Comparison of ENCODE assay signal across 14 mouse cellular contexts in genomic region chr3:153701172-153701571, GRCm38 (mm10). TPM values are rescaled to one million over a fixed set of nuclear protein-coding genes. Genes with fewer than 3 reads are reported as not detected.
DNase-seq lines count a peak whose midpoint lies in the region; ATAC-seq and TF ChIP-seq lines count a peak whose summit lies in the region.
"Had no signal": no experiment of that assay in that cellular context is flagged by ENCODE, and none has a peak within 500 bp of the region (broad histone marks: within the 10 kb centered on the region; RNA-seq: fewer than 3 reads in every experiment).

No protein-coding gene starts in this region.

- H3K4me2 ChIP-seq in kidney, embryonic 14.5 days (replicated peaks; ENCODE audit: low read depth, low read length): no peak overlapping the region
- no peak overlapping the region for H3K4me2 ChIP-seq in liver, embryonic 16.5 days (ENCODE audit: low read depth, low read length)
- H3K4me2 ChIP-seq: hindbrain, embryonic 13.5 days; intestine, embryonic 15.5 days; lung, embryonic 15.5 days had no signal

- H3K4me1 ChIP-seq in kidney, embryonic 14.5 days (ENCODE audit: control insufficient read depth, insufficient read depth, low read length): peaks cover 42% of the 10 kb centered on the region
- H3K4me1 ChIP-seq in kidney, adult 2 months (ENCODE audit: control insufficient read depth, insufficient read depth, low read length): no peaks in the 10 kb centered on the region
- H3K4me1 ChIP-seq in MEL (ENCODE audit: control insufficient read depth in 1 of 2, insufficient read depth in 2 of 2, low read length in 2 of 2): peaks cover 2 to 14% of the 10 kb centered on the region in 2 experiments; a peak in 3 of 4 replicates
- peaks cover 77% of the 10 kb centered on the region for H3K4me1 ChIP-seq in limb, embryonic 10.5 days
- H3K4me1 ChIP-seq in liver, embryonic 16.5 days (ENCODE audit: control insufficient read depth, low read depth, low read length): peaks cover 23% of the 10 kb centered on the region

- TF ChIP-seq CTCF in kidney, adult 2 months (conservative IDR thresholded peaks at IDR 0.05; ENCODE audit: insufficient read depth, insufficient read length, low read depth, low read length): no peak
- TF ChIP-seq CTCF in MEL (IDR thresholded peaks at IDR 0.05 in 2 of 3, conservative IDR thresholded peaks at IDR 0.05 in 1 of 3; ENCODE audit: control insufficient read depth in 1 of 3, insufficient read depth in 1 of 3, low read depth in 2 of 3, low read length in 3 of 3, poor library complexity in 1 of 3, severe bottlenecking in 1 of 3): no peak

- peak; percentile 47 to 63; a peak in 3 of 4 replicates for TF ChIP-seq EP300 in MEL (IDR thresholded peaks at IDR 0.05; ENCODE audit: low read depth in 1 of 2, low read length in 2 of 2)

- 0 out of 2 replicates have a peak overlapping the region, but pooled peaks have one; percentile 18 for H3K9ac ChIP-seq in kidney, embryonic 14.5 days (ENCODE audit: low read depth, low read length)
- no peak overlapping the region for H3K9ac ChIP-seq in MEL (ENCODE audit: control insufficient read depth, low read depth, low read length, poor library complexity, severe bottlenecking)
- no peak overlapping the region for H3K9ac ChIP-seq in liver, embryonic 16.5 days (ENCODE audit: low read depth, low read length)
- H3K9ac ChIP-seq: hindbrain, embryonic 13.5 days; intestine, embryonic 15.5 days; lung, embryonic 15.5 days had no signal

- H3K9me3 ChIP-seq in kidney, embryonic 14.5 days (ENCODE audit: control insufficient read depth, low read length): no peaks in the 10 kb centered on the region
- no peaks in the 10 kb centered on the region for H3K9me3 ChIP-seq in MEL (replicated peaks; ENCODE audit: insufficient read depth, low read length)
- no peaks in the 10 kb centered on the region for H3K9me3 ChIP-seq in limb, embryonic 10.5 days (replicated peaks)
- no peaks in the 10 kb centered on the region for H3K9me3 ChIP-seq in liver, embryonic 16.5 days (replicated peaks; ENCODE audit: control insufficient read depth, low read length)
- H3K9me3 ChIP-seq: hindbrain, embryonic 13.5 days; intestine, embryonic 15.5 days; lung, embryonic 15.5 days had no signal

- H3K27me3 ChIP-seq in kidney, embryonic 14.5 days (ENCODE audit: control insufficient read depth, insufficient read depth, low read length): no peaks in the 10 kb centered on the region
- no peaks in the 10 kb centered on the region for H3K27me3 ChIP-seq in kidney, adult 2 months (replicated peaks; ENCODE audit: control insufficient read depth, insufficient read depth, low read length)
- no peaks in the 10 kb centered on the region for H3K27me3 ChIP-seq in MEL (ENCODE audit: control insufficient read depth in 1 of 2, insufficient read depth in 2 of 2, low read length in 2 of 2)
- H3K27me3 ChIP-seq in limb, embryonic 10.5 days (ENCODE audit: low read depth, poor library complexity, severe bottlenecking): peaks cover 4% of the 10 kb centered on the region; the same call in 1 of the 2 replicates
- H3K27me3 ChIP-seq in liver, embryonic 16.5 days (ENCODE audit: control insufficient read depth, insufficient read depth, low read depth, low read length): no peaks in the 10 kb centered on the region
- H3K27me3 ChIP-seq: hindbrain, embryonic 13.5 days; intestine, embryonic 15.5 days; lung, embryonic 15.5 days had no signal

- H3K4me3 ChIP-seq in kidney, embryonic 14.5 days (ENCODE audit: low read length): no peak overlapping the region
- H3K4me3 ChIP-seq in kidney, adult 2 months (ENCODE audit: insufficient read depth, low read depth, low read length): no peak overlapping the region
- H3K4me3 ChIP-seq in MEL (ENCODE audit: control insufficient read depth in 1 of 2, insufficient read depth in 1 of 2, low read depth in 2 of 2, low read length in 2 of 2): no peak overlapping the region
- peak overlapping the region; percentile 22; the same call in 1 of the 2 replicates for H3K4me3 ChIP-seq in limb, embryonic 10.5 days
- no peak overlapping the region for H3K4me3 ChIP-seq in liver, embryonic 16.5 days (ENCODE audit: low read depth, low read length)
- H3K4me3 ChIP-seq: hindbrain, embryonic 13.5 days; intestine, embryonic 15.5 days; lung, embryonic 15.5 days had no signal

- TF ChIP-seq POLR2A in kidney, adult 2 months (IDR thresholded peaks at IDR 0.05; ENCODE audit: low read depth, low read length): no peak
- no peak for TF ChIP-seq POLR2A in MEL (IDR thresholded peaks at IDR 0.05; ENCODE audit: control insufficient read depth in 1 of 2, insufficient read depth in 1 of 2, low read depth in 1 of 2, low read length in 2 of 2, poor library complexity in 1 of 2)

- DNase-seq in kidney, adult 2 months: no peak
- DNase-seq in MEL (ENCODE audit: low read depth, low spot score): no peak
- DNase-seq in limb, embryonic 10.5 days (ENCODE audit: low spot score): no peak
- no peak for DNase-seq in gastrocnemius, postnatal 4 days (ENCODE audit: low spot score in 2 of 2)
- DNase-seq in spleen, adult 18-20 months: no peak
- DNase-seq: cerebellum, postnatal 14 days; kidney, postnatal 4 days; thymus, adult 18-20 months had no signal

- H3K36me3 ChIP-seq in kidney, embryonic 14.5 days (ENCODE audit: control insufficient read depth, insufficient read depth, low read length): no peaks in the 10 kb centered on the region
- no peaks in the 10 kb centered on the region for H3K36me3 ChIP-seq in kidney, adult 2 months (ENCODE audit: control insufficient read depth, insufficient read depth, low read length)
- H3K36me3 ChIP-seq in MEL (ENCODE audit: control insufficient read depth in 1 of 2, insufficient read depth in 2 of 2, low read length in 2 of 2): peaks cover 0 to 12% of the 10 kb centered on the region in 2 experiments
- H3K36me3 ChIP-seq in limb, embryonic 10.5 days: peaks cover 21% of the 10 kb centered on the region
- H3K36me3 ChIP-seq in liver, embryonic 16.5 days (ENCODE audit: control insufficient read depth, insufficient read depth): no peaks in the 10 kb centered on the region
- H3K36me3 ChIP-seq: hindbrain, embryonic 13.5 days; intestine, embryonic 15.5 days; lung, embryonic 15.5 days had no signal

- no peaks in the 10 kb centered on the region; the same call in 1 of the 2 replicates for H3K79me2 ChIP-seq in MEL (ENCODE audit: control insufficient read depth, insufficient read depth, low read length, poor library complexity)

- peak overlapping the region; percentile 69 for H3K27ac ChIP-seq in kidney, embryonic 14.5 days (ENCODE audit: low read depth, low read length)
- no peak overlapping the region for H3K27ac ChIP-seq in kidney, adult 2 months (ENCODE audit: insufficient read depth, low read depth, low read length)
- H3K27ac ChIP-seq in MEL (ENCODE audit: control insufficient read depth, low read depth, low read length): no peak overlapping the region
- H3K27ac ChIP-seq in limb, embryonic 10.5 days: peak overlapping the region; percentile 74
- no peak overlapping the region for H3K27ac ChIP-seq in liver, embryonic 16.5 days (ENCODE audit: low read length)
- H3K27ac ChIP-seq: hindbrain, embryonic 13.5 days; intestine, embryonic 15.5 days; lung, embryonic 15.5 days had no signal

- TF ChIP-seq RAD21 in MEL (IDR thresholded peaks at IDR 0.05; ENCODE audit: low read depth, low read length): no peak

- no peak for ATAC-seq in kidney, embryonic 14.5 days (ENCODE audit: low FRiP score, low TSS enrichment)
- peak; percentile 58; the same call in 1 of the 2 replicates for ATAC-seq in liver, embryonic 16.5 days (ENCODE audit: low read depth)
- ATAC-seq: forebrain, embryonic 16.5 days; intestine, embryonic 15.5 days had no signal

- 46% methylated on average over 7 of the region's 7 CpGs for WGBS in kidney, embryonic 14.5 days
- 79% methylated on average over 7 of the region's 7 CpGs for WGBS in kidney, adult 2 months
- WGBS in limb, embryonic 10.5 days: 27% methylated on average over 7 of the region's 7 CpGs
- WGBS in liver, embryonic 16.5 days (ENCODE audit: insufficient replicate concordance): 27% methylated on average over 7 of the region's 7 CpGs

TF ChIP-seq in MEL, 35 proteins besides CTCF, POLR2A, EP300 and RAD21:
- TF ChIP-seq CHD1 (IDR thresholded peaks at IDR 0.05; ENCODE audit: low read depth, low read length) (no peak), MAZ (IDR thresholded peaks at IDR 0.05; ENCODE audit: low read depth, low read length) (no peak), NRF1 (IDR thresholded peaks at IDR 0.05; ENCODE audit: insufficient read depth, low read depth, low read length, poor library complexity, severe bottlenecking) (peak; percentile 63), USF1 (IDR thresholded peaks at IDR 0.05; ENCODE audit: low read depth, low read length) (no peak), SMC3 (IDR thresholded peaks at IDR 0.05; ENCODE audit: low read depth, low read length) (no peak), ZKSCAN1 (IDR thresholded peaks at IDR 0.05; ENCODE audit: low read depth, low read length) (no peak), TAL1 (IDR thresholded peaks at IDR 0.05; ENCODE audit: low read length) (no peak; the same call in 1 of the 2 replicates), ETS1 (IDR thresholded peaks at IDR 0.05; ENCODE audit: low read depth, low read length) (peak; percentile 24; the same call in 1 of the 2 replicates), SIN3A (IDR thresholded peaks at IDR 0.05; ENCODE audit: low read length) (0 out of 2 replicates have a peak, but pooled peaks have one; percentile 26), GATA1 (IDR thresholded peaks at IDR 0.05; ENCODE audit: low read depth, low read length) (peak; percentile 63), TCF12 (IDR thresholded peaks at IDR 0.05; ENCODE audit: low read depth, low read length) (peak; percentile 72), CHD2 (IDR thresholded peaks at IDR 0.05; ENCODE audit: low read length) (no peak), MYB (IDR thresholded peaks at IDR 0.05; ENCODE audit: low read depth, low read length) (no peak), ZMIZ1 (IDR thresholded peaks at IDR 0.05; ENCODE audit: low read depth, low read length) (no peak)

RNA-seq across cellular contexts. Expression of gene St6galnac3, which starts 23.8 kb away (rescaled TPM):
- 51.6 and 63.8 TPM in 2 replicates for polyA plus RNA-seq in kidney, embryonic 14.5 days (2014; fragmentation: Nextera tagmentation; extraction: Ambion mirVana)
- 2.6 and 3.2 TPM in 2 replicates for polyA plus RNA-seq in kidney, adult 2 months (2012; rRNA removed)
- 7.8 and 10.0 TPM in 2 replicates for total RNA-seq in MEL (2012; rRNA removed)
- polyA plus RNA-seq in MEL (2012; ENCODE audit: insufficient read depth in 1 of 2, insufficient read length in 2 of 2, low read depth in 1 of 2, low replicate concordance in 2 of 2, missing spikeins in 1 of 2): 10 to 100 TPM in 1 of 2 experiments, not detected in 1; 11.4 TPM
- polyA plus RNA-seq in limb, embryonic 10.5 days (2016; fragmentation: Nextera tagmentation; extraction: Ambion mirVana): 53.3 and 53.6 TPM in 2 replicates
- 10.5 and 12.0 TPM in 2 replicates for polyA plus RNA-seq in liver, embryonic 16.5 days (2015; fragmentation: Nextera tagmentation; extraction: Ambion mirVana)
- 10 to 100 TPM; 10.5 to 10.6 TPM for total RNA-seq in gastrocnemius, postnatal 4 days (2021)

Comparison
In these comparisons a context has a peak if more than half of its experiments do, and no peak if none do; other contexts are left out.
1. H3K27ac ChIP-seq: peak in kidney, embryonic 14.5 days (single experiment) and limb, embryonic 10.5 days (single experiment); none in kidney, adult 2 months (single experiment), MEL (single experiment) and liver, embryonic 16.5 days (single experiment).